Mouse (Mus musculus): ENCODE data around the gene Cstf2t. TPM values are rescaled to one million over a fixed set of nuclear protein-coding genes. Genes with fewer than 3 reads are reported as not detected.
A peak's percentile ranks its signal among the peaks of the same experiment; 100 is the strongest.

The Cstf2t gene
- 46.1 and 47.6 TPM in 2 replicates for polyA plus RNA-seq (2015; fragmentation: Nextera tagmentation; extraction: Ambion mirVana)

- Histone ChIP-seq H3K9ac (peak within 1 kb of the TSS; percentile 66), H3K4me2 (replicated peaks) (peak within 1 kb of the TSS; percentile 77), H3K9me3 (replicated peaks) (no peaks in the 10 kb centered on the region), H3K4me1 (peaks cover 16% of the 10 kb centered on the region), H3K27me3 (no peaks in the 10 kb centered on the region), H3K27ac (replicated peaks) (peak within 1 kb of the TSS; percentile 86), H3K4me3 (replicated peaks) (peak within 1 kb of the TSS; percentile 67), H3K36me3 (peaks cover 35% of the 10 kb centered on the region)
- ATAC-seq (ENCODE audit: insufficient number of reproducible peaks, low FRiP score, low TSS enrichment, low read depth): peak; percentile 99
- 3% methylated on average over 56 of the region's 56 CpGs for WGBS
Observed at GRCm38 (mm10) chr19:31082662-31083429, at the start of gene Cstf2t. Gene Cstf2t (plus strand): TSS chr19:31082837.

GRCm38 (mm10) chr19:31038951-31039350 is 43.7 kb upstream of the Cstf2t start:
- H3K36me3 ChIP-seq: no peaks in the 10 kb centered on the region
- no peak overlapping the region for H3K9ac ChIP-seq
- ATAC-seq (ENCODE audit: insufficient number of reproducible peaks, low FRiP score, low TSS enrichment, low read depth): no peak
- 63% methylated on average over 3 of the region's 3 CpGs for WGBS
- H3K27ac ChIP-seq (replicated peaks): no peak overlapping the region
- H3K4me1 ChIP-seq: no peaks in the 10 kb centered on the region
- no peaks in the 10 kb centered on the region for H3K9me3 ChIP-seq (replicated peaks)
- H3K27me3 ChIP-seq: no peaks in the 10 kb centered on the region
- no peak overlapping the region for H3K4me2 ChIP-seq (replicated peaks)
- no peak overlapping the region for H3K4me3 ChIP-seq (replicated peaks)

GRCm38 (mm10) chr19:31040948-31041847 is 41.4 kb upstream of the Cstf2t start:
- no peak overlapping the region for H3K27ac ChIP-seq (replicated peaks)
- no peak overlapping the region for H3K4me3 ChIP-seq (replicated peaks)
- ATAC-seq (ENCODE audit: insufficient number of reproducible peaks, low FRiP score, low TSS enrichment, low read depth): no peak
- H3K4me2 ChIP-seq (replicated peaks): no peak overlapping the region
- no peaks in the 10 kb centered on the region for H3K36me3 ChIP-seq
- WGBS: 79% methylated on average over 2 of the region's 2 CpGs
- no peaks in the 10 kb centered on the region for H3K4me1 ChIP-seq
- no peaks in the 10 kb centered on the region for H3K27me3 ChIP-seq
- H3K9ac ChIP-seq: no peak overlapping the region
- no peaks in the 10 kb centered on the region for H3K9me3 ChIP-seq (replicated peaks)

GRCm38 (mm10) chr19:31046601-31047000 is 36.0 kb upstream of the Cstf2t start:
- no peaks in the 10 kb centered on the region for H3K4me1 ChIP-seq
- no peaks in the 10 kb centered on the region for H3K9me3 ChIP-seq (replicated peaks)
- no peak overlapping the region for H3K9ac ChIP-seq
- H3K27me3 ChIP-seq: no peaks in the 10 kb centered on the region
- H3K4me3 ChIP-seq (replicated peaks): no peak overlapping the region
- H3K4me2 ChIP-seq (replicated peaks): no peak overlapping the region
- no peak for ATAC-seq (ENCODE audit: insufficient number of reproducible peaks, low FRiP score, low TSS enrichment, low read depth)
- WGBS: 97% methylated on average over 4 of the region's 4 CpGs
- H3K36me3 ChIP-seq: no peaks in the 10 kb centered on the region
- H3K27ac ChIP-seq (replicated peaks): no peak overlapping the region

- WGBS: 36% methylated on average over 1 of the region's 1 CpGs
- Histone ChIP-seq H3K4me2 (replicated peaks) (no peak overlapping the region), H3K4me3 (replicated peaks) (no peak overlapping the region), H3K27me3 (no peaks in the 10 kb centered on the region), H3K36me3 (no peaks in the 10 kb centered on the region), H3K4me1 (no peaks in the 10 kb centered on the region), H3K9me3 (replicated peaks) (no peaks in the 10 kb centered on the region), H3K9ac (no peak overlapping the region), H3K27ac (replicated peaks) (no peak overlapping the region)
- ATAC-seq (ENCODE audit: insufficient number of reproducible peaks, low FRiP score, low TSS enrichment, low read depth): no peak
Observed at GRCm38 (mm10) chr19:31064740-31065139, 17.9 kb upstream of the Cstf2t start.

- H3K4me2 ChIP-seq (replicated peaks): no peak overlapping the region
- no peak overlapping the region for H3K4me3 ChIP-seq (replicated peaks)
- H3K27ac ChIP-seq (replicated peaks): no peak overlapping the region
- H3K9ac ChIP-seq: no peak overlapping the region
- ATAC-seq (ENCODE audit: insufficient number of reproducible peaks, low FRiP score, low TSS enrichment, low read depth): no peak
- H3K36me3 ChIP-seq: no peaks in the 10 kb centered on the region
- H3K9me3 ChIP-seq (replicated peaks): no peaks in the 10 kb centered on the region
- H3K4me1 ChIP-seq: no peaks in the 10 kb centered on the region
- H3K27me3 ChIP-seq: no peaks in the 10 kb centered on the region
- 74% methylated on average over 11 of the region's 11 CpGs for WGBS
Observed at GRCm38 (mm10) chr19:31065206-31065781, 17.3 kb upstream of the Cstf2t start.

GRCm38 (mm10) chr19:31073959-31074716 is 8.5 kb upstream of the Cstf2t start:
- peak overlapping the region; percentile 36 for H3K4me2 ChIP-seq (replicated peaks)
- ATAC-seq (ENCODE audit: insufficient number of reproducible peaks, low FRiP score, low TSS enrichment, low read depth): peak; percentile 61; the same call in 1 of the 2 replicates
- 23% methylated on average over 24 of the region's 24 CpGs for WGBS

GRCm38 (mm10) chr19:31074717-31075063 is 7.9 kb upstream of the Cstf2t start:
- Histone ChIP-seq H3K27me3 (no peaks in the 10 kb centered on the region), H3K9me3 (replicated peaks) (no peaks in the 10 kb centered on the region), H3K9ac (no peak overlapping the region), H3K36me3 (no peaks in the 10 kb centered on the region), H3K4me1 (peaks cover 10% of the 10 kb centered on the region; the same call in 1 of the 2 replicates), H3K27ac (replicated peaks) (peak overlapping the region; percentile 40), H3K4me3 (replicated peaks) (peak overlapping the region; percentile 22), H3K4me2 (replicated peaks) (peak overlapping the region; percentile 36)
- 5% methylated on average over 3 of the region's 3 CpGs for WGBS
- peak; percentile 51 for ATAC-seq (ENCODE audit: insufficient number of reproducible peaks, low FRiP score, low TSS enrichment, low read depth)

More at GRCm38 (mm10) chr19:31073959-31074716, 8.5 kb upstream of the Cstf2t start:
- H3K4me1 ChIP-seq: peaks cover 10% of the 10 kb centered on the region; the same call in 1 of the 2 replicates
- no peaks in the 10 kb centered on the region for H3K27me3 ChIP-seq
- peak overlapping the region; percentile 40 for H3K27ac ChIP-seq (replicated peaks)
- peak overlapping the region; percentile 22 for H3K4me3 ChIP-seq (replicated peaks)
- H3K9ac ChIP-seq: no peak overlapping the region
- no peaks in the 10 kb centered on the region for H3K9me3 ChIP-seq (replicated peaks)
- H3K36me3 ChIP-seq: no peaks in the 10 kb centered on the region

- no peak overlapping the region for H3K9ac ChIP-seq
- H3K27ac ChIP-seq (replicated peaks): no peak overlapping the region
- no peak for ATAC-seq (ENCODE audit: insufficient number of reproducible peaks, low FRiP score, low TSS enrichment, low read depth)
- H3K4me3 ChIP-seq (replicated peaks): no peak overlapping the region
- no peak overlapping the region for H3K4me2 ChIP-seq (replicated peaks)
- WGBS: 80% methylated on average over 4 of the region's 4 CpGs
- H3K27me3 ChIP-seq: no peaks in the 10 kb centered on the region
- peaks cover 10% of the 10 kb centered on the region; the same call in 1 of the 2 replicates for H3K4me1 ChIP-seq
- H3K36me3 ChIP-seq: no peaks in the 10 kb centered on the region
- no peaks in the 10 kb centered on the region for H3K9me3 ChIP-seq (replicated peaks)
Observed at GRCm38 (mm10) chr19:31076106-31076505, 6.5 kb upstream of the Cstf2t start.

- Histone ChIP-seq H3K4me3 (replicated peaks) (no peak overlapping the region), H3K4me2 (replicated peaks) (no peak overlapping the region), H3K27ac (replicated peaks) (no peak overlapping the region), H3K4me1 (peaks cover 10% of the 10 kb centered on the region; the same call in 1 of the 2 replicates), H3K9me3 (replicated peaks) (no peaks in the 10 kb centered on the region), H3K36me3 (no peaks in the 10 kb centered on the region), H3K27me3 (no peaks in the 10 kb centered on the region), H3K9ac (no peak overlapping the region)
- no peak for ATAC-seq (ENCODE audit: insufficient number of reproducible peaks, low FRiP score, low TSS enrichment, low read depth)
- WGBS: 50% methylated on average over 3 of the region's 3 CpGs
Observed at GRCm38 (mm10) chr19:31078241-31078640, 4.4 kb upstream of the Cstf2t start.
